Mouse (Mus musculus): ENCODE data around the gene Kcnip3. TPM values are rescaled to one million over a fixed set of nuclear protein-coding genes. Genes with fewer than 3 reads are reported as not detected.

Kcnip3 gene
- polyA plus RNA-seq, 1 experiment from 2014 or later = 8.5 TPM

GRCm38 (mm10) chr2:127541185-127541584 is 19.3 kb upstream of the Kcnip3 start, which contains the start of gene Prom2:
Prom2 (minus strand) TSS chr2:127541467.
- Histone ChIP-seq H3K27me3 (ENCODE audit: insufficient read depth, low read length) (peaks cover 38% of the 10 kb centered on the region), H3K9me3 (ENCODE audit: low read depth, low read length) (no peaks in the 10 kb centered on the region), H3K9ac (0 out of 2 replicates have a peak within 1 kb of the TSS, but pooled peaks have one; percentile 13)

GRCm38 (mm10) chr2:127539494-127539893 is 17.6 kb upstream of the Kcnip3 start:
- Histone ChIP-seq H3K27ac (ENCODE audit: low read depth) (no peak overlapping the region), H3K4me3 (ENCODE audit: low read depth, low read length) (no peak overlapping the region), H3K4me2 (no peak overlapping the region), H3K4me1 (ENCODE audit: insufficient read depth) (no peaks in the 10 kb centered on the region), H3K9ac (no peak overlapping the region), H3K9me3 (ENCODE audit: low read depth, low read length) (no peaks in the 10 kb centered on the region), H3K36me3 (ENCODE audit: insufficient read depth) (no peaks in the 10 kb centered on the region), H3K27me3 (ENCODE audit: insufficient read depth, low read length) (peaks cover 38% of the 10 kb centered on the region)
- DNase-seq (peak; percentile 39), ATAC-seq (ENCODE audit: insufficient read depth) (no peak)
- WGBS = 16% methylated on average over 4 of the region's 4 CpGs
- peak; percentile 62 for TF ChIP-seq CTCF (IDR thresholded peaks at IDR 0.05; ENCODE audit: low read depth)

More at GRCm38 (mm10) chr2:127541185-127541584, 19.3 kb upstream of the Kcnip3 start, which contains the start of gene Prom2:
- Histone ChIP-seq H3K4me3 (ENCODE audit: low read depth, low read length) (peak within 1 kb of the TSS; percentile 21), H3K36me3 (ENCODE audit: insufficient read depth) (no peaks in the 10 kb centered on the region), H3K27ac (ENCODE audit: low read depth) (no peak within 1 kb of the TSS), H3K4me2 (peak within 1 kb of the TSS; percentile 53), H3K4me1 (ENCODE audit: insufficient read depth) (no peaks in the 10 kb centered on the region)
- DNase-seq = peak; percentile 61
- WGBS = 4% methylated on average over 27 of the region's 29 CpGs
- ATAC-seq (ENCODE audit: insufficient read depth) = peak; percentile 76
- no peak for TF ChIP-seq CTCF (IDR thresholded peaks at IDR 0.05; ENCODE audit: low read depth)

DNA sequence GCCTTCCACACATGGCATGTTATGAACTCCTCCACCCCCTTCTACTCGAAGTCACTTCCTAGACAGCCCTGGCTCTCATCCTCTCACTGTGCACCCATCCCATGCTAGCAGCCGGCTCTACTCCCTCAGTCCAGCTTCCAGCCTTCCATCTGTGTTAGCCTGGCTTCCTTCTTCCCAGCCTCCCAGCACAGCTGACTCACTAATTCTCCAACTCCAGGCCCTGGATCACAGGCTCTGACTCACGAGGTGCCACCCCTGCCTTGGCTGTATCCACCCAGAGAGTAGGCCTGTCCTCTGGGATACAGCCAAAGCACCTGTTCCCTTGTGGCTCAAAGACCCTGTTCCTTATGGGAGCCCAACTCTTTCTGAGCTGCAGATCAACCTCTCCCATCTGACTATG is 15.7 kb upstream of the Kcnip3 start:
- DNase-seq (no peak), ATAC-seq (ENCODE audit: insufficient read depth) (no peak)
- 52% methylated on average over 3 of the region's 3 CpGs for WGBS
- Histone ChIP-seq H3K9ac (no peak overlapping the region), H3K4me3 (ENCODE audit: low read depth, low read length) (no peak overlapping the region), H3K36me3 (ENCODE audit: insufficient read depth) (no peaks in the 10 kb centered on the region), H3K9me3 (ENCODE audit: low read depth, low read length) (no peaks in the 10 kb centered on the region), H3K27ac (ENCODE audit: low read depth) (no peak overlapping the region), H3K4me1 (ENCODE audit: insufficient read depth) (no peaks in the 10 kb centered on the region), H3K27me3 (ENCODE audit: insufficient read depth, low read length) (peaks cover 38% of the 10 kb centered on the region), H3K4me2 (no peak overlapping the region)
- no peak for TF ChIP-seq CTCF (IDR thresholded peaks at IDR 0.05; ENCODE audit: low read depth)

- WGBS = 69% methylated on average over 9 of the region's 9 CpGs
- Histone ChIP-seq H3K9ac (no peak overlapping the region), H3K4me2 (no peak overlapping the region), H3K27me3 (ENCODE audit: insufficient read depth, low read length) (peaks cover 18% of the 10 kb centered on the region), H3K4me1 (ENCODE audit: insufficient read depth) (no peaks in the 10 kb centered on the region), H3K4me3 (ENCODE audit: low read depth, low read length) (no peak overlapping the region), H3K9me3 (ENCODE audit: low read depth, low read length) (no peaks in the 10 kb centered on the region), H3K36me3 (ENCODE audit: insufficient read depth) (no peaks in the 10 kb centered on the region), H3K27ac (ENCODE audit: low read depth) (no peak overlapping the region)
- no peak for TF ChIP-seq CTCF (IDR thresholded peaks at IDR 0.05; ENCODE audit: low read depth)
- ATAC-seq (ENCODE audit: insufficient read depth) (no peak), DNase-seq (no peak)
Observed at GRCm38 (mm10) chr2:127535363-127535762, 13.5 kb upstream of the Kcnip3 start.

DNA sequence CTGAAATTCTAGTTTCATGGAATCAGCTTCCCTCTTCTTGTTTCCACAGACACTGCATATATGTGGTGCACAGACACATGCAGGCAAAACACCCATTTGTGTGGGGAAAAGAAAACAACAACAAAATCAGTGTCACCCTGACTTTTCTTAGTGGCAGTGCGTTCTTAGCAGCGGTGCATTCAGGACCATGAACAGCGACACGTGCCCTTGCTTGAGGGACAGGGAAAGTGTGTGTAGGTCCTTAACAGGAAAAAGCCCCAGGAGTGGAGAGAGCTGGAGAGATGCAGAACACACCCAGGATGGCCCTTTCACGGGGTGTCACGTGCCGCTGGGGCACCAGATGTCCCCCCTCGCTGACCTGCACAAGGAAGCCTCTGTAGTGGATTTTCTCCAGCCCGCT is 10.5 kb upstream of the Kcnip3 start:
- peak; percentile 88 for DNase-seq
- no peak for TF ChIP-seq CTCF (IDR thresholded peaks at IDR 0.05; ENCODE audit: low read depth)
- 9% methylated on average over 9 of the region's 9 CpGs for WGBS

GRCm38 (mm10) chr2:127531592-127531991 is 9.7 kb upstream of the Kcnip3 start:
- H3K36me3 ChIP-seq (ENCODE audit: insufficient read depth) = no peaks in the 10 kb centered on the region
- TF ChIP-seq CTCF (IDR thresholded peaks at IDR 0.05; ENCODE audit: low read depth) = no peak
- no peaks in the 10 kb centered on the region for H3K27me3 ChIP-seq (ENCODE audit: insufficient read depth, low read length)
- ATAC-seq (ENCODE audit: insufficient read depth) (no peak; the same call in 1 of the 2 replicates), DNase-seq (peak; percentile 45)
- H3K27ac ChIP-seq (ENCODE audit: low read depth) = no peak overlapping the region
- no peak overlapping the region for H3K4me3 ChIP-seq (ENCODE audit: low read depth, low read length)
- H3K9me3 ChIP-seq (ENCODE audit: low read depth, low read length) = no peaks in the 10 kb centered on the region
- WGBS = 67% methylated on average over 2 of the region's 2 CpGs
- H3K4me2 ChIP-seq = no peak overlapping the region
- H3K9ac ChIP-seq = no peak overlapping the region
- H3K4me1 ChIP-seq (ENCODE audit: insufficient read depth) = no peaks in the 10 kb centered on the region

More for the DNA sequence above, 10.5 kb upstream of the Kcnip3 start:
- Histone ChIP-seq H3K9me3 (ENCODE audit: low read depth, low read length) (no peaks in the 10 kb centered on the region), H3K4me1 (ENCODE audit: insufficient read depth) (no peaks in the 10 kb centered on the region), H3K27me3 (ENCODE audit: insufficient read depth, low read length) (no peaks in the 10 kb centered on the region), H3K36me3 (ENCODE audit: insufficient read depth) (no peaks in the 10 kb centered on the region), H3K4me2 (no peak overlapping the region), H3K4me3 (ENCODE audit: low read depth, low read length) (no peak overlapping the region), H3K9ac (no peak overlapping the region), H3K27ac (ENCODE audit: low read depth) (no peak overlapping the region)
- ATAC-seq (ENCODE audit: insufficient read depth) = no peak

DNA sequence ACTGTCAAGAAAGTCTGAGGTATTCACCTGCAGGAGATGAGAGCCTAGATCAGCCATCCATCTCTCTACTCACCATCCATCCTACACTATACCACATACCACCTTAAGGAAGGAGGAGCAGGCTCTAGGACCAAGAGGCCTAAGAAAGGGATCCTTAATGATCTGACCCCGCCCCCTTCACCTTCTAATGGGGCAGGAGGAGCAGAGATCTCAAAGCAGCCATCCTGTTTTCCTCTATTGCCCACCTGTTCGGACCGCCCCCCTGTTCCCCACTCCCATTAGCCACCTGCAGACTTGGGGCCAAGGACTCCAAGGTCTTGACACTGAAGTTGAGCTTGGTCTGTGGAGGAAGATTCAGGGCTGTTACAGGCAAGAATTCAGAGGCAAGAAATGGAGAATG is 8.5 kb upstream of the Kcnip3 start:
- Histone ChIP-seq H3K4me2 (no peak overlapping the region), H3K27ac (ENCODE audit: low read depth) (no peak overlapping the region), H3K27me3 (ENCODE audit: insufficient read depth, low read length) (no peaks in the 10 kb centered on the region), H3K4me1 (ENCODE audit: insufficient read depth) (no peaks in the 10 kb centered on the region), H3K9ac (no peak overlapping the region), H3K9me3 (ENCODE audit: low read depth, low read length) (no peaks in the 10 kb centered on the region), H3K36me3 (ENCODE audit: insufficient read depth) (no peaks in the 10 kb centered on the region), H3K4me3 (ENCODE audit: low read depth, low read length) (no peak overlapping the region)
- ATAC-seq (ENCODE audit: insufficient read depth) = no peak
- no peak for TF ChIP-seq CTCF (IDR thresholded peaks at IDR 0.05; ENCODE audit: low read depth)
- no peak for DNase-seq
- WGBS = 69% methylated on average over 3 of the region's 3 CpGs

All from lung, embryonic 14.5 days (tissue).